Comparison of ENCODE assay signal across 27 mouse cellular contexts in the genomic region with DNA sequence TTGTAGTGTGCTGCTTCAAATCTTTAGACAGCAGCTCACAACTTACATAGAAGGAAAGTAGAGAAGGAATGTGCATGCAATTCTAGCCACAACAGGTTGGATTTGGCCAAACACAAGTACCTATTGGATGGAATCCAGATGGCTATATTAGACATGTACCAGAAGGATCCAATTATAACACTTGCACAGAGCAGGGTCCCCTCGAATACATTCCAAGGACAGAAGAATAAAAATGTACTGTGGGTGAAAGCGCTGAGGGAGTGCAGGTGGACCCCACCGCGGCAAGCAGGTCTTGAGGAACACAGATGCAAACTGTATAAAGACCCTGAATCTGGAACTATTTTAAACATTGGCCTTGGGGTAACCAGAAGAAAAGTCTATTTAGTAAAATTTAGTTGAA.
DNase-seq lines count a peak whose midpoint lies in the region; ATAC-seq and TF ChIP-seq lines count a peak whose summit lies in the region.
"Had no signal": no experiment of that assay in that cellular context is flagged by ENCODE, and none has a peak within 500 bp of the region (broad histone marks: within the 10 kb centered on the region; RNA-seq: fewer than 3 reads in every experiment).

No protein-coding gene starts in this region.

- no peaks in the 10 kb centered on the region for H3K27me3 ChIP-seq in stomach, embryonic 14.5 days (ENCODE audit: control insufficient read depth, insufficient read depth, low read length)
- no peaks in the 10 kb centered on the region for H3K27me3 ChIP-seq in stomach, postnatal 0 days (ENCODE audit: control insufficient read depth, insufficient read depth, low read length)
- H3K27me3 ChIP-seq in limb, embryonic 10.5 days (ENCODE audit: low read depth, poor library complexity, severe bottlenecking): no peaks in the 10 kb centered on the region
- H3K27me3 ChIP-seq: forebrain, embryonic 15.5 days; hindbrain, embryonic 12.5 days; lung, embryonic 15.5 days; midbrain, embryonic 12.5 days; neural tube, embryonic 13.5 days; stomach, embryonic 15.5 days had no signal

- DNase-seq in embryo, embryonic 11 days: peak; percentile 50
- DNase-seq in embryo, embryonic 9.5 days (ENCODE audit: extremely low spot score): no peak
- DNase-seq in stomach, postnatal 0 days (ENCODE audit: low spot score): no peak
- peak; percentile 45 for DNase-seq in limb, embryonic 10.5 days (ENCODE audit: low spot score)
- peak; percentile 9 for DNase-seq in mesoderm, embryonic 11.5 days (ENCODE audit: low read depth, low spot score)
- DNase-seq in adrenal gland, adult (ENCODE audit: inconsistent age in 2 of 2, low spot score in 1 of 2): no peak
- no peak for DNase-seq in right cerebral cortex, postnatal 4 days
- DNase-seq: adrenal gland, postnatal 14 days; cerebellum, adult 11-12 months; cerebellum, postnatal 10 days; heart, adult 2 months; heart, postnatal 36 days; kidney, adult 11 months; kidney, postnatal 14 days; thymus, postnatal 14 days had no signal

- H3K4me3 ChIP-seq in stomach, embryonic 14.5 days (ENCODE audit: low read depth, low read length): no peak overlapping the region
- no peak overlapping the region for H3K4me3 ChIP-seq in stomach, postnatal 0 days (ENCODE audit: low read depth, low read length)
- H3K4me3 ChIP-seq in limb, embryonic 10.5 days: no peak overlapping the region
- H3K4me3 ChIP-seq: forebrain, embryonic 10.5 days; forebrain, embryonic 15.5 days; heart, adult 2 months; hindbrain, embryonic 12.5 days; left cerebral cortex, adult 2 months; lung, embryonic 15.5 days; midbrain, embryonic 12.5 days; neural tube, embryonic 13.5 days; stomach, embryonic 15.5 days had no signal

- ATAC-seq in stomach, embryonic 14.5 days (ENCODE audit: insufficient number of reproducible peaks, insufficient read depth, low FRiP score, low read depth): peak; percentile 23; the same call in 1 of the 2 replicates
- ATAC-seq in stomach, postnatal 0 days (ENCODE audit: low FRiP score, low TSS enrichment): no peak
- ATAC-seq: forebrain, embryonic 15.5 days; hindbrain, postnatal 0 days had no signal

- H3K4me1 ChIP-seq in stomach, embryonic 14.5 days (ENCODE audit: control insufficient read depth, insufficient read depth, low read length): no peaks in the 10 kb centered on the region
- no peaks in the 10 kb centered on the region for H3K4me1 ChIP-seq in stomach, postnatal 0 days (replicated peaks; ENCODE audit: control insufficient read depth, insufficient read depth)
- H3K4me1 ChIP-seq in limb, embryonic 10.5 days: peaks cover 38% of the 10 kb centered on the region
- H3K4me1 ChIP-seq: forebrain, embryonic 15.5 days; hindbrain, embryonic 12.5 days; lung, embryonic 15.5 days; stomach, embryonic 15.5 days had no signal

- H3K36me3 ChIP-seq in stomach, embryonic 14.5 days (ENCODE audit: control insufficient read depth, insufficient read depth, low read length): no peaks in the 10 kb centered on the region
- H3K36me3 ChIP-seq in stomach, postnatal 0 days (ENCODE audit: control insufficient read depth, insufficient read depth, low read length): no peaks in the 10 kb centered on the region
- no peaks in the 10 kb centered on the region for H3K36me3 ChIP-seq in limb, embryonic 10.5 days
- H3K36me3 ChIP-seq: forebrain, embryonic 10.5 days; forebrain, embryonic 15.5 days; G1E; hindbrain, embryonic 12.5 days; lung, embryonic 15.5 days; midbrain, embryonic 12.5 days; neural tube, embryonic 13.5 days; stomach, embryonic 15.5 days had no signal

- no peak overlapping the region for H3K4me2 ChIP-seq in stomach, embryonic 14.5 days (replicated peaks; ENCODE audit: low read depth, low read length)
- no peak overlapping the region for H3K4me2 ChIP-seq in stomach, postnatal 0 days (replicated peaks; ENCODE audit: low read depth)
- H3K4me2 ChIP-seq: forebrain, embryonic 15.5 days; hindbrain, embryonic 12.5 days; liver, embryonic 11.5 days; lung, embryonic 15.5 days; midbrain, embryonic 12.5 days; neural tube, embryonic 13.5 days; stomach, embryonic 15.5 days had no signal

- TF ChIP-seq EP300 in stomach, postnatal 0 days (optimal IDR thresholded peaks at IDR 0.05): no peak

- no peak overlapping the region for H3K9ac ChIP-seq in stomach, embryonic 14.5 days (replicated peaks; ENCODE audit: low read depth, low read length)
- H3K9ac ChIP-seq in stomach, postnatal 0 days (ENCODE audit: low read length): no peak overlapping the region
- H3K9ac ChIP-seq: forebrain, embryonic 15.5 days; hindbrain, embryonic 12.5 days; lung, embryonic 15.5 days; midbrain, embryonic 12.5 days; neural tube, embryonic 13.5 days; stomach, embryonic 15.5 days had no signal

- TF ChIP-seq CTCF in stomach, postnatal 0 days (IDR thresholded peaks at IDR 0.05; ENCODE audit: low read depth): no peak

- H3K9me3 ChIP-seq in stomach, embryonic 14.5 days (ENCODE audit: control insufficient read depth, low read depth, low read length): no peaks in the 10 kb centered on the region
- no peaks in the 10 kb centered on the region for H3K9me3 ChIP-seq in stomach, postnatal 0 days (ENCODE audit: control insufficient read depth, low read length)
- no peaks in the 10 kb centered on the region for H3K9me3 ChIP-seq in limb, embryonic 10.5 days (replicated peaks)
- H3K9me3 ChIP-seq: forebrain, embryonic 10.5 days; forebrain, embryonic 15.5 days; hindbrain, embryonic 12.5 days; lung, embryonic 15.5 days; midbrain, embryonic 12.5 days; neural tube, embryonic 13.5 days; stomach, embryonic 15.5 days had no signal

- 65% methylated on average over 4 of the region's 4 CpGs for WGBS in stomach, embryonic 14.5 days
- WGBS in stomach, postnatal 0 days: 78% methylated on average over 4 of the region's 4 CpGs
- 52% methylated on average over 4 of the region's 4 CpGs for WGBS in limb, embryonic 10.5 days

- no peak overlapping the region for H3K27ac ChIP-seq in stomach, embryonic 14.5 days (ENCODE audit: low read length)
- H3K27ac ChIP-seq in stomach, postnatal 0 days (replicated peaks): no peak overlapping the region
- no peak overlapping the region for H3K27ac ChIP-seq in limb, embryonic 10.5 days
- H3K27ac ChIP-seq: forebrain, embryonic 10.5 days; forebrain, embryonic 15.5 days; heart, adult 2 months; hindbrain, embryonic 12.5 days; hindbrain, postnatal 0 days; left cerebral cortex, adult 2 months; lung, embryonic 15.5 days; midbrain, embryonic 12.5 days; neural tube, embryonic 13.5 days; stomach, embryonic 15.5 days had no signal

Comparison
In these comparisons a context has a peak if more than half of its experiments do, and no peak if none do; other contexts are left out.
1. DNase-seq: peak in embryo, embryonic 11 days (single experiment), limb, embryonic 10.5 days (single experiment) and mesoderm, embryonic 11.5 days (single experiment); none in embryo, embryonic 9.5 days (single experiment), stomach, postnatal 0 days (single experiment), adrenal gland, adult (0 of 2) and right cerebral cortex, postnatal 4 days (single experiment).